Mouse (Mus musculus) embryo, embryonic 10.5 days (tissue): Measurements from ENCODE around the gene Kcnab2.

ENCODE experiments used
- DNase-seq: peaks from one replicate; pipeline ENCODE4 v3.0.0-alpha.2; 2015; ENCODE audit warnings: low spot score

Kcnab2 gene

DNA sequence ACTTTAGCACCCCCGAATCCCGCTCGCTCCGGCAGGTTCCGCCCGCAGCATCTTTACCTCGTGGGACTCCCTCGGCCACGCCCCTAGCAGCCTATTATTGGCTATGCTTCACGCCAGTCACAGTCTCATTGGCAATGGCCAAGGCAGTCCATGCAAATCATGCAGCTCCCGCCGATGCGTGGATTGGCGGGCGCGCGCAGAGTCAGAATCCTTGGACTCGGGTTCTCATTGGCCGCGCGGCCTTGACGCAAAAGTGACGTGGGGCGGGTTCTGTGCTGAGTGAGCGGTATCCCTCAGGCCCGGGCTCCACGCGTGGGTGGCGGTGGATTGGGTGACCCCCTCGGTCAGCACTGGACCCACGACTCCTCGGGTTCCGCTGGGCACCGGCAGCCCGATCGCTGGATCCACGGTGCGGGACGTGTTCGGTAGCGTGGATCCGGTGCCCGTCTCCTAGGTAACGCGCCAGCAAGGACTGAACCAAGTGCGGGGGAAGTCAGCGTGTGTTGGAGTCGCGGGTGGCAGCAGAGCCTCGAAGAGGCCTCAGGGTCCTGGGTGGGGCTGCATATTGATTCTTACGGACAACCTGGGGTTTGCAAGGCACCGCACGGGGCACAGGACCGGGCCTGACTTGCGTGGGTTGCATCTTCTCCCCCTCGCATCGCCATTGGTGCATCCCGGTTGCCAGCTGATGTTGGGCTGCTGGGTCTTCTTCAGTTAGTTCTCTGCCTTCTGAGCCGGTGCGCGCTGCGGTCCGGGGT, at the start of gene Kcnab2:
Gene Kcnab2 (minus strand): TSS at position 406 of the 758 bp plus-strand sequence.
- DNase-seq = peak; percentile 100

DNA sequence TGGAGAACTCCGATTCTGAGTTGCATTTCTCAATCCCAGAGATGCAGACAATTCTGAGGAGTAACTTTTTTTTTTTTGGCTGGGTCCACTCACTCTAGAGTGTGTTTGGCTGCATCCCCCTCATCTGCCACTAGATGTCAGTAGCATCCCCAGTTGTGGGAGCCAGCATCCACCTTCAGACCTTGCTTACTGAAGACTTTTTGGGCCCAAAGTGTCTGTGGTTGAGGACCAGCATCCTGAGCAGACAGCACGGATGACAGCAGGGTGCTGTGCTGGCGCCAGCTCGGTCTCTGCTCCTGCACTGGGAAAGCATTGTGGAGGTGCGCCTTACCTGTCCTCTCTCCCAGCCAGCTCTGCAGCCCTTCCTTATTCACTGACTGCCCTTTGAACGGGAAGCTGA, 42.4 kb upstream of the Kcnab2 start:
- peak; percentile 86 for DNase-seq

DNA sequence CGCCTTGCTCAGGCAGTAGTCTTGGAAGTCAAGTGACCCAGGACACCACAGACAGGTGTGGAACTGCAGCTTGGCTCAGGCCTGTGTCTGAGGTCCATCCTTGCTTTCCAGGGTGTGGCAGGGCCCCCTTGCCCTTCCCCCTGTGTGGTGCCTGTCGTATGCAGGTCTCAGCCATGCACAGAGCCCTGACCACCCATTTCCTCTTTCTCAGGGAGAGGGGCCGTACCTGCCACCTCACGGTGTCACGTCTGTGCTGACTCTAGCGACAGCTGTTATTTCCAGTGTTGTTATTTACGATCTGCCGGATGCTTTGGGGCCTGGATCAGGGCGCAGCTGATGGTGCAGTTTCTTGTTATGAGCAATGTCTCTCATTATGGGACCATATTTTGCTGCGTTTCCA, 41.4 kb upstream of the Kcnab2 start:
- no peak for DNase-seq

DNA sequence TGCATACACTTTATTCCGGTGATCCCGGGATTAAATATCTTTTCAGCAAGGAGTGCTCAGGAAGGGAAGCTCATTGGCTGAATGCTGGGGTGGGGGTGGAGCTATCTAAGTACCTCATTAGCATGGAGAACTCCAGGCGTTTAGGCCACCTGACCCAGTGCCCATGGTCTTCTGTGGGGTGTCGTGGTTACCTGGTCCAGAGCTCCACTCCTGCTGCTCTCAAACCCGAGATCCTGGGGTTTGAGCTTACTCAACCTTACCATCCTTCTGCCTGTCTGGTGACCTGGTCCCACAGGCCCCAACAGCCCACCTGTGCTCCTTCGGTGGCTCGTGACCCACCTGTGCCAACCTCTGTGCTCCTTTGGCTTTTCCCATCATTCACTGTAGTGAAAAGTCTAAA, 37.2 kb upstream of the Kcnab2 start:
- DNase-seq = no peak

DNA sequence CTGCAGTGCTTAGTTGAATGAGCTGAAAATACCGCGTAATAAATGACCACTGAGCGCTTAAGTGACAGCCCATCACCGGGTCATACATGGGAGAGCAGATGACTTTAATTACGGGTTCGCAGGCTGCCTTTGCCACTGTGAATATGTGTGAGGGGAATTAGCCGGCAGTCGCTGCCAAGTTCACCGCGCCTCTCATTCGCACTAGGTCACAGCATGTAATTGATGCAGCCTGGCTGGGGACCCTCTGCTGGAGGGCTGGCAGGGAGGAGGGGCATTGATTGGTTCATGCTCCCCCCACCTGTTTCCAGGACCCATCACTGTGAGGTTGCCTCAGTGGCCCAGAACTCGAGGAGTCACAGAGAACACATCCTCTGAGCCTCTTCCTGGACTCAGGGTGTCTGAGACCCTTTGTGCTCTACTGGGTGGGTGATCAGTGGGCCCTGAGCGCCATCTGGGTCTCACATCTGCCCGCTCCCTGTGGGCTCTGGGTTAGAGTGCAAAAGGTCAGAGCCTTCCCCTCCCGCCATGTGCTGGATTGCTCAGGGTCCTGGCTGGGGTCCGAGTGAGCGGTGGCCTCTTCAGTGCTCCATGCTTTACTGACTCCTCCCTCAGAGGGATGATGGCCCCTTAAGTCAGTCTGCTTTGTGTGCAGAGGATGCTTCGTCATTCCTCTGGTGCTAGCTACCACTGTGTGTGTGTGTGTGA, 34.7 kb upstream of the Kcnab2 start:
- DNase-seq = peak; percentile 50

DNA sequence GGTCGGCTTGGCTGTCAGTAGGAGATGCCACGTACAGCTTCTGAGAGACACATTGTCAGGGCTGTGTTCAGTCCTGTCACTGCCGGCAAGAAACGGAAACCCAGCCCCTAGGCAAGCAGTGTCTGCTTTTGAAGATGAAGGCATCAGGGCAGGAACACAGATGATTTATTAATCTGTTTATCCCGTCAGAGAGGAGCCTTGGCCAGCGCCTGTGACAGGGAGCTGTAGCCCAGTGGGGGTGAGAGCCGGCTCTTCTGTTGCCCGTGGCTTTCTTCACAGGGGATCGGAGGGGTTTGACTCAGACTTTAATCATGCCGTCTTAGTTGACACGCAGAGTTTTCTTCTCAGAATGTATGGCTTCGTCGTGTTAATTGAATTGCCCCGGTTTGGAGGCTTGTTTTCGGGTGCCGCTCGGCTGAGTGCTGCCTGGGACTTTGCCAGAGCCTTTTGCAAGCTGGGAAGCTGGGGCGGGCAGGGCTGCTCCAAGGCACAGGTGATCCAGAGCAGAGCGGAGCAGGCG, 16.7 kb upstream of the Kcnab2 start:
- no peak for DNase-seq

DNA sequence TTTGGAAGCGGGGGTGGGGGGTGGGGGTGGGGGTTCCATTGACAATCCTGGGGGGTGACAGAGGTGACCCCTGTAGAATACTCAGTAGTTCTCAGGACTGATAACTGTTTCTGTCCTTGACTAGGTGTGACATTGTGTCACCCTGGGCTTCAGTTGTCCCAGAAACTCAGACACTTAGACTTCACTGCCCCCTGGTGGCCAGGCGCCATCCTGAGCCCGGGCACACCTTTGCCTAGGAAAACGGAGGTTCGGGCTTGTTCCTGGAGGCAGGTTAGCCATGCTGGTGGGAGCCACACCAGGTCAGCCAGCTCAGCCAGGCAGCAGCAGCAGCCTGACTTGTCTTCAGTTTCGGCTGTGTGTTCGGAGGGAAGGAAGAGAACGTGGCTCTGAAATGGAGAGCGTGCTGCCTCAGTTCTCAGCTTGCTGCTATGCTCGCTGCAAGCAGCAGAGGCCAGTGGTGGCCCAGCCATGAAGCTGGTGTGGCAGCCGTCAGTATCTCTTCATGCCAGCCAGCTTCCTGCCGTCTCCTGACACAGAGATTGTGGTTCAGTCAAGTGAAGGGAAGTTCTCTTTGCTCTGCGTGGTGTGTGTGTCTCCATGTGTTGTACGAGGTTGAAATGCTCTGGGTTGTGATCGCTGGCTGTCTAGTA, 13.7 kb upstream of the Kcnab2 start:
- DNase-seq = peak; percentile 76

DNA sequence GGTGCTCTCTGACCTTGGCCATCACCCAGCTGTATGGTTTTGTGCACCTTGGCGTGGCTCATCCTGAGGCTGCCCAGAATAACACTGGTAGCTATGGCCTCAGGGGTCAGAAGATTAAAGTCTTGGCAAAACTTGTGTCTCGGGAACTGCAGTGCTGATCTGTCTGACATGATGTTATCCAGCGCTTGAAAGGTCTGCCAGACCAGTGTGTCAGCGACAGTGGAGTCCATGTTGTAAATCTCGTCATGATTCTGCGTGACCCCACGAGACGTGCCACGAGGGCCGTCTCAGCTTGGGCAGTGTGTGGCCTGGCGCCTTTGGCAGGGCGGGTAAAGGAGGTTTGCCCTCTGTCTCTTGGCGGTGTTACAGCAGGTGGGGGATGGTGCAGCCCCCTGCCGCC, 12.6 kb upstream of the Kcnab2 start:
- DNase-seq = no peak

DNA sequence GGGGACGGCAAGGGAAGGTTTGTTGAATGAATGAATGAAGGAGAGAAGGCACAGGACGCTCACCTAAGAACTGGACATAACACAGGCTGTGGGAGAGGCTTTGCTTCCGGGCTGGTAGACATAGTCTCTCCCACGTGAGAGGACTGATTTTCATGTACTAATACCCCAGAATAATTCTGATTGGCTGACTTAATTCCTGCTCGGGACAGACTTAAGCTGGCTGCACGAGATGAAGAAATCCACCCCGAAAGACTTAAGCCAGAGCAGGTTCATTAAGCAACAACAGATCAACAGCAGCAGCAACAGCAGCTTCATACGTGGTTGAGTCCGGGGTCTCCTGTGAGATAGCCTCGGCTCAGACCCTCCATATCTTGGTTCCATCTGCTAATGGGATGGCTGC, 10.4 kb upstream of the Kcnab2 start:
- no peak for DNase-seq

DNA sequence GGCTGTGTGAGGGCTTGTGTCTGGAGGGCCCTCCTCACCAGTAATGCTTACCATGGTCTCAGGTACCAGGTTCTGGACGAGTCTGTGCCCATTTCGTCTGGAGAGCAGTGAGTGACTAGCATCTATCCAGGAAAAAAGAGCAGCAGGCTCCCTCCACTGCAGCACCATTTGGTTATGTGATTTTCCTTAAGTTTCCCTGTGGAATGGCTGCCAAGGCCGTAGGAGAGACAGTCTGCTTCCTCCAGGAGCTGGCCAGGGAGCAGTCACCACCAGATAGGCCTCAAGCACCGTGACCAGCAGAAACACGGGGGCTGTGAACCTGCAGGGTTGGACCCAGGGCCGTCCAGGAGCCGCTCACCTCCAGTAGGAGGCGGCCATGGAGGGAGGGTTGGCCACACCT, 2.8 kb upstream of the Kcnab2 start:
- no peak for DNase-seq

DNA sequence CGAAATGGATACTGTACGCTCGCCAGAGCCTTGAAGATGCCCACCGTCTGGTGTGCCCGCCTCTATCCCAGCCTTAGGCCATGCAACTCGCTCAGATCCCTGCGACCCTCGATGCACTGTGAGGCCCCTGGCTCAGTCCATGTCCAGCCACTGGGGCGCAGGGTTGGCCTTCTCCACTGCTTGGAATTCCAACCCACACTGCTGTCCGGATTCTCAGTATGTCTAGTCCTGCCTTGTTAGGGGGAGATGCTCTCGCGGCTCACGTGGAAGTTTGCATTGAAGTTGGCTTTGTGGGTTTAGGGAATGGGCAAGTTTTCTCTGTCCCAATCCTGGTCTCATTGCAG, 525 bp upstream of the Kcnab2 start:
- DNase-seq = no peak

DNA sequence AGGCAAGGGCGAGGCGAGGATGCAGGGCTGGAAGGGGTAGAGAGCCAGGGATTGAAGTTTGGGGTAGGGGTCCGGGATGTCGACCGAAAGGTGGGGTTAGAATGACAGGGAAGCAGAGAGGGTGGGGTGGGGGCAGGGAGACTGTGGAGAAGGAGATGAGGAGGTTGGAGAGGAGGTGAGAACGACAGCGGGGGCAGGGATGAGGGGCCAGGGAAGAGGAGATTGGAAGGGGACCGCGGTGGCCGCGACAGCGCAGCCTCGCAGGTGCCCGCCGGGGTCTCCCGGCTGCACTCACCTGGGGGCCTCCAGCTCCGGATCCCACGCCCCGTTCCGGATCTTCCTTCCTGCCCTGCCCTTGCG, 585 bp downstream of the Kcnab2 start:
- DNase-seq = no peak

DNA sequence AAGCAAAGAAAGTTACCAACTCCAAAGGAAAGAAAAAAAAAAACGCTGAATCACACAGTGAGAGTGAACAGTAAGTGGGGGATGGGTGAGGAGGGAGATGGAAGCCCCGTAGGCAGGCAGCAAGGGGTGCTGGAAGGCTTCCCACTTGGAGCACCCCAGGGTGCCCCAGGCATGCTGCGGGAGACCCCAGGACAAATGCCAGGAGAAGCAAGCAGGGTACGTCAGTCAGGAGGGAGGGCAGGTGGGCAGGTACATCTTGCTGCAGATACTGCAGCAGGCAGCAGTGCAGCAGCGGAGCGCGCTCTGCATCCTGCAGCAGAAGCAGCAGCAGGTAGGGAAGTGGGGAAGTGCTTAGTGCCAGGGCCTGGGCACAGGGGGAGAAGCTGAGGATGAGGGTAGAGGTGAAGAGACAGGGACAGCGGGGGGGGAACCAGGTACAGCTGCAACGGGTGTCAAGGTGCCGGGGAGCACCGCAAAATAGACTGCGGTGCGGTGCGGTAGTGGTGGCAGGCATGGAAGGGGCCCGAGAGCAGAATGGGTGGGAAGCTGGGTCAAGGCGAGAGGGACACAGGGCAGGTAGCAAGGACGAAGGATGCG, 1.1 kb downstream of the Kcnab2 start, which contains the start of gene Nphp4:
Gene Nphp4 (plus strand): TSS at position 280 of the 597 bp plus-strand sequence.
- DNase-seq = no peak

DNA sequence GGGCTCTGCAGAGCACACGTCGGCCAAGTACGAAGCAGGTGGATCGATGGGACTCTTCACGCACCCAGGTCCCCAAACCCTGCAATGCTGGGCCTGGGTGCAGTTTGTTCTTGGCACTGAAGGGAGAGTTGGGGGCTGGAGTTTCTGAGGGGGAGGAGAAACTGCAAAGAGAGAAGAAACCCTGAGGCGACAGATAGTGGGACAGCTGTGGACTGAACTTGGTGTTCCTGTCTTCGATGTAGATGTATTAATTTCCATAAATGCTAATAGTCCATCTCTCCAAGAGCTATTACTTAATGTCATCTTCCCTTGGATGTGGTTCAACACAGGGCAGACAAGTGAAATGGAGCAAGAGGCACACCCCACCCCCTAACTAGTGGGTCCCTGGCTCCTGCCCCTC, 1.7 kb downstream of the Kcnab2 start:
- no peak for DNase-seq

DNA sequence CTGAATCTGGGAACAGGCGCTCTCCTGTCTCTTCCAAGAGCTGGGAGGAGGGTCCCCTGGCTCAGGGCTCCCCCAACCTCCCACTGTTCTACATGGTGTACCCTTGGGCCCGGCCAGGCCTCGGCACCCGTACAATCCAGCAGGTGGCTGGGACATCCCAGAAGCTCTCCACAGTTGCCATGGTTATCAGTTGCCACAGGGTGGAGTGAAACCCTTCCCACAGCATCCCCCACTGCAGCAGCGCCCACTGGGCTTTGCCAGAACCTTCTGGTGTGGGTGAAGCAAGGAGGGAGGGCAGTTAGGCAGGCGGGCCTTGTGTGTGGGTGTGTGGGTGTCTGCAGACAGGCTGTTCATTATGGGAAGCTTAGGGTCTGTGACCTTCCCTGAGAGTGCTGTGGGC, 9.7 kb downstream of the Kcnab2 start:
- DNase-seq = no peak

DNA sequence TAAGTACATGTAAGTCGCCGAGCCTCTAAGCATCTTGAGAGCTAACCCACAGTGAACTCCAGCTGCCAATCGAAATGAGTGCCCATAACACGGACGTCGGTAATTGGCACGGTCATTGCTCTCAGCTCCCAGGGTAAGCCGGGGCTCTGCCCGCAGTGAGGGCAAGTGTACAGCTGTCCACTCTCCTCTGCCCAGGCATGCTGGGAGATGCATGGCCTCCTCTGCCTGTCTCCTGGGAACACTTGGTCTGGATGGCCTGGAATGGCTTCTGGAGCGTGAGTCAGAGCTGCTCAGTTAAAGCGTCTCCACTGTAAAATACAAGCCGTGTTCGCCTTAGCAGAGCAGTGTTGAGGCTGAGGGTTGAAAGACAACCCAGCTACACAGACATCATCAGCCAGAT, 11.1 kb downstream of the Kcnab2 start:
- DNase-seq = no peak

DNA sequence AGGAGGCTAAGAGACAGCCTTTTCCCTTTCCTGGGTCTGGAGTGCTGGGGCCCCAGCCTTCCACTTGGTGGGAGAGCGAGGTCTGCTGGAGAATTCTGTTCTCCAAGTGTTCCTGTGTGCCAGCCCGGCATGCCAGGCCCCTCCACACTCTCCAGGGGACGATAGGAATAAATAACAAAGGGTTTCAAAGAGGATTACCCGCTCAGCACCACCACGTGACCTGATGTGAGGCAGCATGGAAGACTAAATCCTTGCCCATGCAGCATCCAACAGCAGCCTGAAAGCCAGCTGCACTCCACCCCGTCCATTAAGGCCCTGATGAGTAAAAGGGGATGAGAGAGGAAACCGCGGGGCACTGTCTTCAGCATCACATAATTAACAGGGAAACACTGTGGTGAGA, 12.6 kb downstream of the Kcnab2 start:
- peak; percentile 28 for DNase-seq

DNA sequence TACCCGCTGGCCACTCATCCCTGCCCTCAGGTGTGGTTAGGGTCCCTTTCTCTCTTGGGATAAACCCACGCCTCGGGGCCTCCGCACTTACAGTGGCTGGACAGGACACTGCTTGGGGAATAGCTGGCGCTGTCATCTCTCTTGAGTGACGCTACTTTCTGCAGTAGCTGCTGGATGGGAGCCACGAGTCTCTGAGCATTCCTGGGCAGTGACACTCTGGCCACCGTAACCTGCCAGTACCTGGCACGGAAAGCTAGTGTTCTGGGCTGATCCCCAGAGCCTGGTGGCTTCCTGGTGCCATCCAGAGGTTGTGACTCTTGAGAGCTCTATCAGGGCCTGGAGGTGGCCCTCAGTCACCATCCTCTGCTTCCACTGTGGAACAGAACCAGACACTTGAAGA, 14.5 kb downstream of the Kcnab2 start:
- no peak for DNase-seq

DNA sequence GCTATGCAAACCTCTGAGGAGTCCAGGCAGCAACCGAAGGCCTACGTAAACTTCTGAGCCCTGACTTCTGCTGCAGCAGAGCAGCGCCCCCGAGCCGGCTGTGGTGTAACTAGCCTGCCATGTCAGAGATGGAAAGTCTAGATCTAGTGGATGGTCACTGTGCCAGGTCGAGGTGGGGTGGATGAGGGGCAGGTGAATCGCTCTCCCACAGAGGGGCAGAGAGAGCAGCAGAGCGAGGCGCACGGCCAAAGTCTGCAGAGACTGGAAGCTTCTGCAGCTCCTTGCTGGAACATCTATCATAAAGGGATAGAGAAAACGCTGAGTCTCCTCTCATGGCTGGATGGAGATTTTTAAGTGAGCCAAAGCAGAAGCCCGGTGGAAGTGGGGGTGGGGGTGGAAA, 15.2 kb downstream of the Kcnab2 start:
- DNase-seq = no peak

DNA sequence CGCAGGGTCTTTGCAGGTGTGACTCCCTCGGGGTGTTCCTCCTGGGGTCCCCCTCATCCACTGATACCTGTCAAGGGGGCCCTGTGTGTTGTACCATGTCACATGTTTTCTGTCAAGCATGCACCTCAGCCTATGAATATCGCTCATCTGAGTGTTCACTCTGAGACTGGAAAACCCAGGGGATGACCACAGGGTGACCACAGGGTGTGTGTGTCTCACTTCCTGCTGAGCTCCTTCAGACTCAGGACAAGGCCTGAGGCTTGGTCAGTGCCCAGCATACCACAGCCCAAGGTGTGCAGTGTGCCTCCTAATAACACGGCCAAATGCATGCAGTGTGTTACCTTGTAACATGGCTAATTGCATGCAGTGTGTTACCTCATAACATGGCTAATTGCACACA, 20.0 kb downstream of the Kcnab2 start:
- no peak for DNase-seq

DNA sequence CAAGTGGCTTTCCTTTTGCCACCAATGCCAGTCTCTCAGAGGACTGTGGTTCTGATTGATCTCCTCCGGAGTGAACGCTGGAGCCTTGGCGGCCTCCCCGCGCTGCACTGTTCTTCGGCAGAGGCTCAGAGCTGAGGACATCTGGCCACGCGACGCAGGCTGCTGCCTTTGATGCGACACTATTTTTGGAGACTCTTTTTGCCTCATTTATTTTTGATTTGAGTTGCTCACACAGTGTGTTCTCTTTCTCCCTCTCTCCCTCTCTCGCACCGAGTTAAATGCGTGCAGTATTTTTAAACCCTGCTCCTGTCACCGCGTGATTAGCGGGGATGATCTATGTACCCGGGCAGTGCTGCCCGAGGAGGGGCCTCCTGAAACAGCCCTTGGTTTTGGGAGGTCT, 21.1 kb downstream of the Kcnab2 start:
- DNase-seq = no peak

DNA sequence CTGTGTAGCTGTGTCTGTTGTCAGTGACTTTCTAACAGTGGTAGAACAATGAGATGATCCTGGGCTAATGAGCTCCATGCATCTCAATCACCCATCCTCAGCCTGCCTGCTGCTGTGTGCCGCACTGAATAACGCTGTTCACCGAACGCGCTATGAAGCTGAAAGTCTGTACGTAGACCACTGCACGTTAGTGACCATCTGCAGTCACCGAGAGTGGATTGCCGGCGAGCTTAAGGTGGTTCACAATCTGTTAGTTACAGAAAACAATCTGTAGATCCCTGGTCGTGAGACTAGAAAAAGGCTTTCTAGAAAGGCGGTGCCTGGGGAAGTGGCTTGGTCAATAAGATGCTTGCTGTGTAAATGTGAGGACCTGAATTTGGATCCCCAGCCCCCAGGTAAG, 23.5 kb downstream of the Kcnab2 start:
- DNase-seq = no peak

DNA sequence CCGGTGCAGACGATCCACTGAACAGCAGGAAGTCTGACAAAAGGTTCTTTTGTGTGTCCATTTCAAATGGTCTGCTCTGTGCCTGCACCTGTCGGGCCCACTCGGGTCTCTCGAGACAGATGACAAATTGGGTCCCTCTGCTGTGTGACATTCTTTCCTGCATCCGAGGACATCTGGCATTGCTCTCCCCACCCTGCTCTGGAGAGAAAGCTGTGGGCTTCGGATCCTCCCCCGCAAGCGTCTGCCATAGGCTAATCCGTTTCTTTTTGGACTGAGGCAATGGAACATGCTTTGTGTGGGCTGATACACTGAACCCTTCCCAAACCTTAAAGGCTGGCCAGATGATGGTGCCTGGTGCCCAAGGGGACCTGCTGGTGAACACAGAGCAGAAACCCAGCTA, 24.6 kb downstream of the Kcnab2 start:
- DNase-seq = peak; percentile 19
